Mouse (Mus musculus): ENCODE measurements at regions not wholly inside any gene's neighbourhood (a gene's known extent, or its start where the extent isn't known, plus 50 kb on each side); places are given as distances from the start of the nearest gene placed in this dataset.

GRCm38 (mm10) chr11:24314046-24314445, 236.2 kb downstream of the Bcl11a start:
- TF ChIP-seq GATA1 (IDR thresholded peaks at IDR 0.05; ENCODE audit: borderline replicate concordance, low read length): no peak
- no peak for TF ChIP-seq FLI1 (IDR thresholded peaks at IDR 0.05; ENCODE audit: low read length)

Data from megakaryocyte, embryonic 14.5 days (primary cell).